Mouse (Mus musculus) C2C12 (cell line): Measurements from ENCODE around the gene Nf2.

ENCODE experiments used
- CTCF ChIP-seq: IDR thresholded peaks from one replicate; pipeline ENCODE4 v1.5.1; 2011; ENCODE audit not compliant: control insufficient read depth, insufficient read depth, insufficient read length
- MAX ChIP-seq: IDR thresholded peaks from one replicate; pipeline ENCODE4 v1.6.1; 2011; ENCODE audit warnings: mild to moderate bottlenecking, control low read depth
- MYOD1 ChIP-seq: IDR thresholded peaks from one replicate; pipeline ENCODE4 v1.6.1; 2011; ENCODE audit warnings: low read depth; ENCODE audit not compliant: control insufficient read depth, insufficient read length

GRCm38 (mm10) chr11:4736355-4736754, 113.0 kb downstream of the Nf2 start:
- no peak for TF ChIP-seq MAX
- TF ChIP-seq CTCF = no peak
- TF ChIP-seq MYOD1 = no peak
